Mouse (Mus musculus) embryonic facial prominence, embryonic 10.5 days (tissue): Measurements from ENCODE around the gene Plxna2. TPM values are rescaled to one million over a fixed set of nuclear protein-coding genes. Genes with fewer than 3 reads are reported as not detected.

Source experiments
- DNase-seq: peaks from one replicate; pipeline ENCODE4 v3.0.0-alpha.2; 2017; ENCODE audit warnings: low spot score
- H3K27ac ChIP-seq: fragments of 300-500 bp; sonication (generic); replicated peaks from 2 replicates; pipeline ENCODE4 v1.5.1; 2016; ENCODE audit warnings: mild to moderate bottlenecking
- H3K27me3 ChIP-seq: fragments of 300-500 bp; sonication (generic); replicated peaks from 2 replicates; pipeline ENCODE4 v1.6.1; 2016; ENCODE audit warnings: low read depth, mild to moderate bottlenecking; ENCODE audit not compliant: poor library complexity, severe bottlenecking
- H3K36me3 ChIP-seq: fragments of 300-500 bp; sonication (generic); replicated peaks from 2 replicates; pipeline ENCODE4 v1.6.1; 2016; ENCODE audit warnings: mild to moderate bottlenecking, moderate library complexity
- H3K4me1 ChIP-seq: fragments of 300-500 bp; sonication (generic); 2 replicates; pipeline ENCODE4 v1.6.1; 2016
- H3K4me3 ChIP-seq: fragments of 300-500 bp; sonication (generic); 2 replicates; pipeline ENCODE4 v1.5.1; 2016; ENCODE audit warnings: mild to moderate bottlenecking, moderate library complexity
- H3K9me3 ChIP-seq: fragments of 300-500 bp; sonication (generic); 2 replicates; pipeline ENCODE4 v1.6.1; 2016; ENCODE audit warnings: mild to moderate bottlenecking
- WGBS: fragments of 180-500 bp; shearing (Covaris S2); methylation state at CpG from one replicate; pipeline ENCODE4 v1.1.7; 2016; 5-methylcytosine and 5-hydroxymethylcytosine counted together
- polyA plus RNA-seq: library from polyadenylated mRNA; unstranded; fragments of >200 nt; fragmentation: Nextera tagmentation; extraction: Ambion mirVana; gene quantifications from 2 replicates; pipeline ENCODE4 v1.2.1, GENCODE M21; 2016

Plxna2 gene
- polyA plus RNA-seq, 1 experiment from 2014 or later, result 12.9 TPM

DNA sequence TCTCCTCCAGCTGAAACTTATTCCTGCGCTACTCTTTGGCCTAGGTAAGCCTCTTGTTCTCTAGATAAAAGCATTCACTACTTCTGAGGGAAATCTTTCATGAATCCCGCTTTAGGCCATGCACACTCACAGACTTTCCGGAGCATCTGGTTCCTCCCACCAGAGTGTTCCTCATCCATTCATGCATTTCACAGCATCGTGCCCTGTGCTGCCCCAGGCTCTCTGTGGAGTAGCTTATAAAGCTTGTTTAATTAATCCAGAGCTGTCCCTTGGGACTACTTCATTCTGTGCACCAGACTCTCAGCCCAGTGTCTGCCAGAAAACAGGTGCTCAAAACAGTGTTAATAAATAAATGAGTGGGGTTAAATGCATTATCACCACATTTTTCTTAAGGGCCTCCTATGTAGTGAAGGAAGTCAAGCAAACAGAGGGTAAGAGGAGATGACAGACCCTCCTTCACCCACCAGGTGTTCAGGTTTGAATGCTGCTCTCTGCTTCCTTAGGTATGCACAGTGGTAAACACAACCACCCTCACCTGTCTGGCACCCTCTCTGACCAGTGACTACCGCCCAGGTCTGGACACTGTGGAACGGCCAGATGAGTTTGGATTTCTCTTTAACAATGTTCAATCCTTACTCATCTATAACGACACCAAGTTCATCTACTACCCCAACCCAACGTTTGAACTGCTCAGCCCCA lies 175.4 kb downstream of the Plxna2 start:
- no peaks in the 10 kb centered on the region for H3K4me1 ChIP-seq
- no peak for DNase-seq
- no peak overlapping the region for H3K4me3 ChIP-seq
- H3K36me3 ChIP-seq, result peaks cover 80% of the 10 kb centered on the region
- H3K27ac ChIP-seq, result no peak overlapping the region
- H3K27me3 ChIP-seq, result no peaks in the 10 kb centered on the region
- no peaks in the 10 kb centered on the region for H3K9me3 ChIP-seq
- WGBS, result 83% methylated on average over 8 of the region's 8 CpGs

DNA sequence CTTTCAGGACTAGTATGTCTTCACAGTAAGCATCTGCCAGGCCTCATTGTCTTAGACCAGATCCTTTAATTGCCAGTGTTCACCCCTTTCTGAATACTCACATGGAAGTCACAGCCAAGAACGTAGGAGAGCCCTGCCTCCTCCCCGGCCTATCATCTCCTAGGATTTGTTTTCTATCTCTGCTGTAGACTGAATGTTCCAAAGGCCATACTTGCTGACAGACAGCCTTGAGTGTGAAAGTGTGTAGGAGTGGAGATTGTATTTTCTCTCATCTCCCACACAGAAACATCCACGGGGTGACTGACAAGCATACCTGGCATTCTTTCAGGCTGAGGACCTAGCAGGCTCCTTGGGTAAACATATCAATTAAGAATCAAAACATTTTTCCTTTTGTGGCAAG lies 177.3 kb downstream of the Plxna2 start:
- no peaks in the 10 kb centered on the region for H3K9me3 ChIP-seq
- no peak overlapping the region for H3K4me3 ChIP-seq
- H3K27me3 ChIP-seq, result no peaks in the 10 kb centered on the region
- WGBS, result 74% methylated on average over 3 of the region's 3 CpGs
- H3K27ac ChIP-seq, result no peak overlapping the region
- no peak for DNase-seq
- peaks cover 82% of the 10 kb centered on the region for H3K36me3 ChIP-seq
- H3K4me1 ChIP-seq, result no peaks in the 10 kb centered on the region

DNA sequence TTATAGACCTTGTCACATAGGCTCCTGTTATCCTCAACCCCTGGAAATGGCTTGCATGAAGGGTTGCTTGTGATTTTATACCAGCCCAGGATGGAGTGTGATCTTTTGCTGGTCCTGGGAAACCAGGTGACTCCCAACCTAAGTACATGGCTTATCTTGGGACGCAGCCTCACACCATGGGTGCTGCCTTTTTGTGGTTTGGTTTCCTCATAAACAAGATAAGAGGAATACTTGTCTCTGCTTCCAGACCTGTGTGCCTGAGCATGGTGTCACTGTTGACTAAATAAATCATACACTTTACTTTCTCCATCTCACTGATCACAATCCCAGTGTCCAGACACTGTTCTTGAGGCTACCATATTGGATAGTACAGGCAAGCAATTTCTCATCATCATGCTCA lies 179.8 kb downstream of the Plxna2 start:
- Histone ChIP-seq H3K4me1 (no peaks in the 10 kb centered on the region), H3K9me3 (no peaks in the 10 kb centered on the region), H3K4me3 (no peak overlapping the region), H3K36me3 (peaks cover 95% of the 10 kb centered on the region), H3K27me3 (no peaks in the 10 kb centered on the region), H3K27ac (no peak overlapping the region)
- WGBS, result 100% methylated on average over 1 of the region's 1 CpGs
- no peak for DNase-seq

DNA sequence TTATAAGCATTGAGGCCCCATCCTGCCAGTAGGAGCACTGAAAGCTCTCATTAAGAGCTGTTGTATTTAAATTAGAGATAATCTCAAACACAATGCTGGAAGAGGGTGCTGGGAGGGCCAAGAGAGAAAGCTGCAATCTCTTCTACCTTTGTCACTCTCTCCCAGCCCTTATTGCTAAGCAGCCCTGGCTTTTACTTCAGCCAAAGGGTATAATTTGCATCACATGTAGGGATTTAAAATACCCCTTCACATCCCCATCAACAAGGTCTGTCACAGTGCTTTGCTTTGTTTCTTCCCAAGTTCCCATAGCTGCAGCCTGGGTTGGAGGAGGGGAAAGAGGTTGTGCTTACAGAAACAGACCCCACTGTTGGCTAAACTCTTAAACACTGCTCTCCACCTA lies 180.5 kb downstream of the Plxna2 start:
- Histone ChIP-seq H3K9me3 (no peaks in the 10 kb centered on the region), H3K36me3 (peaks cover 88% of the 10 kb centered on the region), H3K27ac (no peak overlapping the region), H3K27me3 (no peaks in the 10 kb centered on the region), H3K4me3 (no peak overlapping the region), H3K4me1 (no peaks in the 10 kb centered on the region)
- DNase-seq, result no peak

DNA sequence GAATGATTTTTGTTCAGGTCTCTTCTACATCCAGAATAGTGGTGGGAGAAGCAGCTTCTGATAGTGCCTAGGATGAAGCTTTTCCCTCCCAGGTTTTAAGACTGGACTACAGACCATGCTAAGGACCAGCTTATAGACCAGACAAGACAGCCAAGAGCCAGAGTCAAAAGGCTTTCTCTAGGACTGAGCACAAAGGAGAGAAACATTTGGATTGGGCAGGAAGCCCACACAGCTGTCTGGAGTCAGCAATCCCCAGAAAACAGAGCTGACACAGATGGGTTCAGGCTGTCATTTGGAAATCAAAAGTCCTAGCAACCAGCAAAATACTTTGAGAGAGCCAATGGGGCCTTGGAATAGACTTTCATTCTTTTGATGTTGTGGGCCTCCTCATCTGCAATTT lies 190.2 kb downstream of the Plxna2 start:
- Histone ChIP-seq H3K4me3 (no peak overlapping the region), H3K36me3 (peaks cover 82% of the 10 kb centered on the region), H3K9me3 (no peaks in the 10 kb centered on the region), H3K27me3 (no peaks in the 10 kb centered on the region), H3K4me1 (no peaks in the 10 kb centered on the region), H3K27ac (no peak overlapping the region)
- DNase-seq, result no peak

DNA sequence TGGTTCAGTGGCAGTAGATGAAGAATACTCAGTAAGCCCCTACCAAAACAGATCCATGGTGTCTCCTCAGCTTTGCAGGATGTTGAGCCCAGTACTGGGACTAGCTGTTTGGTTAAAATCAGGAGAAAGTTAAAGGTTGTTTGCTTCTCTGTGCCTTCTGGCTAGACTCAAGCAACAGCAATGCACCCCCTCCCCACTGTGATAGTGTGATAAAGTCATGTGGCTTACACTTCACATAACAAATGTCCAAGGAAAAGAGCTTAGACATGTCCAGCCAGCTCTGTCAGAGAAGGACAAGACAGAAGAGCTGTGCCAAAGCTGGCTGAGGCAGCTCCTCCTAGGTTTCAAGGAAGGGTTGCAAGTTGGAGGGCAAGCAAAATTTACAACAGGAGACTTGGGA lies 190.7 kb downstream of the Plxna2 start:
- H3K27ac ChIP-seq, result no peak overlapping the region
- no peak overlapping the region for H3K4me3 ChIP-seq
- H3K9me3 ChIP-seq, result no peaks in the 10 kb centered on the region
- H3K4me1 ChIP-seq, result no peaks in the 10 kb centered on the region
- DNase-seq, result no peak
- H3K27me3 ChIP-seq, result no peaks in the 10 kb centered on the region
- peaks cover 86% of the 10 kb centered on the region for H3K36me3 ChIP-seq

DNA sequence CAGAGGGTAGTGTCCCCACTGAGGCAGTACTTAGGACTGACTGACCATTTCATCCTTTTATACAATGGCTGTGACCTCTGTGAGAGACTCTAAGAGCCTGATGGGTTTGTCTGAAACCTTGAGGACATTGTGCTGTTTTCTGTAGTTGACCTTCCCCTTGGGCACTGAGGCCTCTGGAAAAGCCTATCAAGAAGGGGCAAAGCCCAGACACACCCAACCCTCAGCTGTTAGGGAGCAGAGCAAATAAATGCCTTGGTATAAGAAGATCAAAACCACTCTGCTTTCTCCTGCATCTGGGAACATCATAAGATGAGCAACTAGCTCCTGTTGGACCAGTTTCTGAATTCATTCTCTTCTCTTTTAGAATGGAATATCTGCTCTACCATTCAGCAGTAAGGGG lies 191.6 kb downstream of the Plxna2 start:
- DNase-seq, result no peak
- Histone ChIP-seq H3K9me3 (no peaks in the 10 kb centered on the region), H3K36me3 (peaks cover 89% of the 10 kb centered on the region), H3K4me1 (no peaks in the 10 kb centered on the region), H3K27ac (no peak overlapping the region), H3K27me3 (no peaks in the 10 kb centered on the region), H3K4me3 (no peak overlapping the region)

DNA sequence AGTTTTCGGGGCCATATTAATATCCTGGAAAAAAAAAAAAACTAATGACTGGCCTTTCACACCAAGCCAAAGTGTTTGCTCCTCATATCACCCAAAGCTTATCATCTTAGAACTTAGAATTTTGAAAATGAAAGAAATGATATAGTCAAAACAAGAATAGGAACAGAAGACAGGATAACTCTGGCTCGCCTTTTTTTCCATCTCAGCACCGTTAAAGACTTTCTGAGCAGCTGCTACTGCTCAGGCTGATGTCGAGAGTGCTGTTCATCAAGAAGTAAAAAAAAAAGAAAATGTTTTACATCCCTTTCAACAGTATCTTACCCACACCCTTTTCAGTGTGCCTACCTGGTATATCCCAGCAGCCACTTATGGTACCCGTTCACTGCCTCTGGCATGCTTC lies 196.2 kb downstream of the Plxna2 start:
- WGBS, result 90% methylated on average over 5 of the region's 5 CpGs
- Histone ChIP-seq H3K4me1 (no peaks in the 10 kb centered on the region), H3K4me3 (no peak overlapping the region), H3K27me3 (no peaks in the 10 kb centered on the region), H3K9me3 (no peaks in the 10 kb centered on the region), H3K27ac (no peak overlapping the region), H3K36me3 (peaks cover 46% of the 10 kb centered on the region)
- DNase-seq, result no peak

DNA sequence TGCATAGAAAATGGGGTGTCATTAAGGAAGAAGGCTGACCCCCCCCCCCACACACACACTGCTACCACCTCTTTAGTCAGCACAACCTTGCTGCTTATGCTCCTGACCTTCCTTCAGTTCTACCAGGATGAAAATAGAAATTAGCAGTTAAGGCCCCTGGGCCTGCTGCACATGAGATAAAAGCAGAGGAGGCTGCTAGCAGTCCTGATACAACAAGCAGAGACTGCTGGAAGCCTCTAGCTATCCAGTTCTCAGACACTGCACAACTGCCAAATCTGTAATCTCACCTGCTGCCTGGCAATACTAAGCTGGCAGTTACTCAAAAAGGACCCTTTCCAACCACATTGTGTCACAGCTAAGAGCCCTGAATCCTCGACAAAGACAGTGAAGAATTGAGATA lies 197.5 kb downstream of the Plxna2 start:
- Histone ChIP-seq H3K4me3 (no peak overlapping the region), H3K9me3 (no peaks in the 10 kb centered on the region), H3K36me3 (peaks cover 33% of the 10 kb centered on the region), H3K27me3 (no peaks in the 10 kb centered on the region), H3K4me1 (no peaks in the 10 kb centered on the region), H3K27ac (no peak overlapping the region)
- 69% methylated on average over 1 of the region's 1 CpGs for WGBS
- DNase-seq, result no peak

DNA sequence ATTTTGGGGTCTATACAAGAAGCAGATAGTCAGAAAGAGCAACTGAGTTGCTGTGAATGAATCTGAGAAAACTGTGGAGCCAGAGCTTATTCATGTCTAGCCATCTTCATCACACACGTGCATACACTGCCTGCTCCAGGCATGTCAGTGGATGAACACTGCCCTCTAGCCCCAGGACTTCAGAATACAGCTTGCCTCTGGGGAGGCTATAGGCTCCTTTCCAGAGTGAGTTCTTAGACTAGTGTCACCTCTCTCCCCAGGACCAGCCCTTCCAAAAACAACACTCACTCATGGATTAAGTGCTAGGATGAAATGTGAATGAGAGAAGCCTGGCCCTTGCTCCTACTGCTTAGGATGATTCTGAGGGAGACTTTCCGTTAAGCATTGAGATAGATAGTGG lies 198.9 kb downstream of the Plxna2 start:
- 32% methylated on average over 2 of the region's 2 CpGs for WGBS
- H3K27ac ChIP-seq, result no peak overlapping the region
- H3K36me3 ChIP-seq, result peaks cover 20% of the 10 kb centered on the region
- DNase-seq, result peak; percentile 72
- no peak overlapping the region for H3K4me3 ChIP-seq
- no peaks in the 10 kb centered on the region for H3K9me3 ChIP-seq
- H3K27me3 ChIP-seq, result no peaks in the 10 kb centered on the region
- no peaks in the 10 kb centered on the region for H3K4me1 ChIP-seq

DNA sequence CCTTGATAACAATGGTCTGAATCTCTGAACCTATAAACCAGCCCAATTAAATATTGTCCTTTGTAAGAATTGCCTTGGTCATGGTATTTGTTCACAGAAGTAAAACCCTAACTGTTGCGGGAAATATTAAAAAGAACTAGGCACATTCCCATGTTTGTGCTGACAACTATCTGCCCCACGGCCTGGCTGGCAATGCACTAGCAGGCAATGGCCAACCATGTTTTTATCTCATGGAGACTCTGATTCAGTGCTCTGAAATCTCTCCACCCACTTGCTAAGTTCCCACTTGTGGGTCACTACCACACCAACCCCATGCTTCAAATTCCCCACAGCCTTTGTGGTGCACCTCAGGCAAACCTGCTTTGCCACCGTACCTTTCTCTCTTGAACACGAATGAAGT lies 202.9 kb downstream of the Plxna2 start:
- H3K36me3 ChIP-seq, result no peaks in the 10 kb centered on the region
- H3K27me3 ChIP-seq, result no peaks in the 10 kb centered on the region
- H3K4me1 ChIP-seq, result no peaks in the 10 kb centered on the region
- no peaks in the 10 kb centered on the region for H3K9me3 ChIP-seq
- no peak for DNase-seq
- no peak overlapping the region for H3K4me3 ChIP-seq
- WGBS, result 86% methylated on average over 4 of the region's 4 CpGs
- no peak overlapping the region for H3K27ac ChIP-seq

DNA sequence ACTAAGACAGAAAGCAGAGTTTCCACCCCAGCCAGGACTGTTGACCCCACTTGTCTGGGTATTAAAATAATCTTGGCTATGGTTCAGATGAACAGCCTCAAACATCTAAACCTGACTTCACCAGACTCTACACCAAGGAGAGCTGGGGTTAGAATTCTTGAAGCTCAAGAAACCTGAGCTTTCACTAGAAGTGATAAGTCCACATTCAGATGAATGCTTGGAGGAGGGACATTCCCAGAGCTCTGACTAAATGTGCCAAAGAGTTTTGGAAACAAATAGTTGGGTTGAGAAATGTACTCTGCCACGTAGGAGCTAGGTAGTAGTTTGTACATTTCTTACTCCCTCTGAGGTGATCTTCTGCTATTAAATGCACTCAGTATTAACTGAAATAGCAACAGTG lies 203.7 kb downstream of the Plxna2 start:
- no peak for DNase-seq

DNA sequence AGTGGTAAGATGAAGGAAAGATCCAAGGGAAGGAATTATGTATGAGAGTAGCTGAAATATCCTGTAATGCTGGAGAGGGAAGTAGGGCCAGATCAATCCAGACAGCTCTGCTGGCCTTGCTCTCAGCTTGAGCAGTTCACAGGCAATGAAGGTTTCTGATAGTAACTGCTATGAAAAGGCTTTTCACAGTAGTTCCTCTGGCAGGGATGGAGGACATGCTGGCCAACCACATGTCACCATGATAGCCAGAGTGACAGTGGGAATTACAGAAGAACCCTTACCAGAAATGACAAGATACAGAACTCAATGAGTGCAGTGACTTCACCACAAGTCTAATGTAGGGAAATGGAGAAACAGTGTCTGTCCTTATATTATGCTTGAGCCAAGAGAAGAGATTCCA lies 210.3 kb downstream of the Plxna2 start:
- no peaks in the 10 kb centered on the region for H3K27me3 ChIP-seq
- H3K27ac ChIP-seq, result no peak overlapping the region
- DNase-seq, result no peak
- H3K36me3 ChIP-seq, result no peaks in the 10 kb centered on the region
- no peaks in the 10 kb centered on the region for H3K4me1 ChIP-seq
- H3K4me3 ChIP-seq, result no peak overlapping the region
- H3K9me3 ChIP-seq, result no peaks in the 10 kb centered on the region

More for the DNA sequence above, 203.7 kb downstream of the Plxna2 start:
- Histone ChIP-seq H3K4me1 (no peaks in the 10 kb centered on the region), H3K9me3 (no peaks in the 10 kb centered on the region), H3K4me3 (no peak overlapping the region), H3K36me3 (no peaks in the 10 kb centered on the region), H3K27ac (no peak overlapping the region), H3K27me3 (no peaks in the 10 kb centered on the region)
- 71% methylated on average over 1 of the region's 1 CpGs for WGBS

DNA sequence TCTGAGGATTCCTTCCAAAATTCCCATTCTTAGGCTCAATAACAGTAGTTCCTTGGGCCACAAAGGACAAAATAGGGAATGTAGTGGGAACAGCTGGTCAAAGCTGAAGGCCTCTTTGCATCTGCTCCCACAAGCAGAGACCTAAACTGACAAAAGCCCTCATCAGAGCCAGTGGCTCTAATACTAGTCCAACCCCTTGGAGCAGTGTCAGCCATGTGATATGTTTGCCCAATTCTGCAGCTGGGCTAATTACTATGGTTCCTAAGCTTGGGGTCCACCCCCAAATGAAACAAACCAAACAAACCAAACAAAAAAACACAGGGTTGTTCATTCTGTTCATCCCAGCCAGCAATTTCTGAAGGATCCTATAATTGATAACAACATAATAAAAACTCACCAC lies 217.2 kb downstream of the Plxna2 start:
- no peaks in the 10 kb centered on the region for H3K36me3 ChIP-seq
- no peaks in the 10 kb centered on the region for H3K4me1 ChIP-seq
- no peak overlapping the region for H3K4me3 ChIP-seq
- no peaks in the 10 kb centered on the region for H3K9me3 ChIP-seq
- DNase-seq, result no peak
- no peaks in the 10 kb centered on the region for H3K27me3 ChIP-seq
- no peak overlapping the region for H3K27ac ChIP-seq
